Mouse (Mus musculus) thymus, postnatal 10 days (tissue): ENCODE results near the gene Rpf2.
A peak's percentile ranks its signal among the peaks of the same experiment; 100 is the strongest.

Source experiments
- DNase-seq, 2 experiments: peaks; one replicate each; pipeline ENCODE4 v3.0.0; 2021; ENCODE audit warnings: low spot score in 2 of 2

Rpf2 gene

GRCm38 (mm10) chr10:40249625-40250024 is 2.8 kb upstream of the Rpf2 start:
- DNase-seq = peak; percentile 5 to 23

GRCm38 (mm10) chr10:40247166-40247716 is 405 bp upstream of the Rpf2 start:
- no peak for DNase-seq

GRCm38 (mm10) chr10:40237826-40238225 is 9.0 kb downstream of the Rpf2 start:
- DNase-seq = no peak

GRCm38 (mm10) chr10:40233241-40233640 is 13.6 kb downstream of the Rpf2 start:
- no peak for DNase-seq

- peak; percentile 50 to 62 for DNase-seq
These were observed 14.4 kb downstream of the Rpf2 start for GRCm38 (mm10) chr10:40232442-40232841.

GRCm38 (mm10) chr10:40229725-40230124 is 17.1 kb downstream of the Rpf2 start:
- no peak for DNase-seq

GRCm38 (mm10) chr10:40227660-40228303 is 19.1 kb downstream of the Rpf2 start:
- DNase-seq = no peak

GRCm38 (mm10) chr10:40218874-40219273 is 28.0 kb downstream of the Rpf2 start:
- DNase-seq = no peak

GRCm38 (mm10) chr10:40212443-40213169 is 34.2 kb downstream of the Rpf2 start:
- peak; percentile 90 to 97 for DNase-seq

GRCm38 (mm10) chr10:40195001-40195400 is 51.8 kb downstream of the Rpf2 start:
- DNase-seq = no peak

GRCm38 (mm10) chr10:40192010-40192935 is 54.6 kb downstream of the Rpf2 start:
- DNase-seq = no peak

GRCm38 (mm10) chr10:40191338-40191979 is 55.4 kb downstream of the Rpf2 start:
- DNase-seq = no peak

- DNase-seq = peak in 1 of 2 experiments; percentile 44
These were observed 56.0 kb downstream of the Rpf2 start for GRCm38 (mm10) chr10:40190871-40191270.

GRCm38 (mm10) chr10:40189689-40190088 is 57.1 kb downstream of the Rpf2 start:
- DNase-seq = no peak

- DNase-seq = no peak
These were observed 58.0 kb downstream of the Rpf2 start for GRCm38 (mm10) chr10:40188831-40189230.

- DNase-seq = no peak
These were observed 60.9 kb downstream of the Rpf2 start for GRCm38 (mm10) chr10:40185956-40186355.

- no peak for DNase-seq
These were observed 66.8 kb downstream of the Rpf2 start for GRCm38 (mm10) chr10:40180011-40180410.

- no peak for DNase-seq
These were observed 67.7 kb downstream of the Rpf2 start for GRCm38 (mm10) chr10:40179142-40179541.

GRCm38 (mm10) chr10:40177323-40177962 is 69.4 kb downstream of the Rpf2 start:
- DNase-seq = no peak
